Mouse (Mus musculus) spleen, adult 2 months (tissue): ENCODE results near the gene Ccdc144b. TPM values are rescaled to one million over a fixed set of nuclear protein-coding genes. Genes with fewer than 3 reads are reported as not detected.

ENCODE experiments used
- DNase-seq, 2 experiments: peaks; one replicate each; pipeline versions ENCODE4 v3.0.0 to v3.0.0-alpha.2; 2012 to 2021; ENCODE audit warnings: low spot score in 2 of 2, low read depth in 1 of 2
- H3K27ac ChIP-seq: fragments of 200-500 bp; 2 replicates; pipeline ENCODE4 v1.5.1; 2012; ENCODE audit warnings: low read length, inconsistent platforms; ENCODE audit not compliant: insufficient read depth
- H3K27me3 ChIP-seq: fragments of 200-500 bp; 2 replicates; pipeline ENCODE4 v1.6.1; 2012; ENCODE audit warnings: mild to moderate bottlenecking, moderate library complexity, low read length, inconsistent platforms; ENCODE audit not compliant: control insufficient read depth, insufficient read depth
- H3K36me3 ChIP-seq: fragments of 200-500 bp; 2 replicates; pipeline ENCODE4 v1.6.1; 2012; ENCODE audit warnings: mild to moderate bottlenecking, low read length, inconsistent platforms; ENCODE audit not compliant: control insufficient read depth, insufficient read depth
- H3K4me1 ChIP-seq: fragments of 200-500 bp; 2 replicates; pipeline ENCODE4 v1.6.1; 2011; ENCODE audit warnings: inconsistent platforms; ENCODE audit not compliant: control insufficient read depth, insufficient read depth, insufficient read length
- H3K4me3 ChIP-seq: fragments of 200-500 bp; 2 replicates; pipeline ENCODE4 v1.5.1; 2011; ENCODE audit warnings: mild to moderate bottlenecking, inconsistent platforms; ENCODE audit not compliant: insufficient read depth, insufficient read length; ENCODE audit errors: extremely low read depth
- CTCF ChIP-seq: fragments of 200-500 bp; IDR thresholded peaks from 2 replicates; pipeline ENCODE4 v1.5.1; 2011; ENCODE audit warnings: mild to moderate bottlenecking, inconsistent platforms; ENCODE audit not compliant: insufficient read depth, insufficient read length, insufficient replicate concordance; ENCODE audit errors: extremely low read depth
- POLR2A ChIP-seq: fragments of 200-500 bp; IDR thresholded peaks from 2 replicates; pipeline ENCODE4 v1.6.1; 2011; ENCODE audit warnings: low read depth, low read length, inconsistent platforms
- WGBS: fragments of 180-500 bp; shearing (Covaris S2); methylation state at CpG from one replicate; pipeline ENCODE4 v1.1.7; 2018; 5-methylcytosine and 5-hydroxymethylcytosine counted together
- polyA plus RNA-seq: library from polyadenylated mRNA; depleted of rRNA; stranded (reverse); fragments of >200 nt; gene quantifications from 2 replicates; pipeline ENCODE4 v1.2.3, GENCODE M21; 2012; rRNA removed

Ccdc144b gene
- polyA plus RNA-seq, 1 experiment, result not detected

GRCm38 (mm10) chr3:35963921-35964320, 89.4 kb downstream of the Ccdc144b start:
- no peak for TF ChIP-seq POLR2A
- no peak for TF ChIP-seq CTCF
- H3K4me1 ChIP-seq, result no peaks in the 10 kb centered on the region
- no peak for DNase-seq
- H3K27me3 ChIP-seq, result no peaks in the 10 kb centered on the region
- peaks cover 9% of the 10 kb centered on the region; the same call in 1 of the 2 replicates for H3K36me3 ChIP-seq
- no peak overlapping the region for H3K27ac ChIP-seq
- H3K4me3 ChIP-seq, result no peak overlapping the region
- WGBS, result 92% methylated on average over 5 of the region's 5 CpGs

- Histone ChIP-seq H3K4me1 (no peaks in the 10 kb centered on the region), H3K27me3 (no peaks in the 10 kb centered on the region), H3K4me3 (no peak overlapping the region), H3K27ac (no peak overlapping the region), H3K36me3 (peaks cover 9% of the 10 kb centered on the region; the same call in 1 of the 2 replicates)
- no peak for DNase-seq
- 92% methylated on average over 4 of the region's 4 CpGs for WGBS
- no peak for TF ChIP-seq CTCF
- no peak for TF ChIP-seq POLR2A
Measured at GRCm38 (mm10) chr3:35963401-35963800, 89.9 kb downstream of the Ccdc144b start.

GRCm38 (mm10) chr3:35962967-35963366, 90.4 kb downstream of the Ccdc144b start:
- 90% methylated on average over 5 of the region's 5 CpGs for WGBS
- H3K27me3 ChIP-seq, result no peaks in the 10 kb centered on the region
- H3K36me3 ChIP-seq, result peaks cover 9% of the 10 kb centered on the region; the same call in 1 of the 2 replicates
- no peak for TF ChIP-seq POLR2A
- TF ChIP-seq CTCF, result no peak; the same call in 1 of the 2 replicates
- no peak for DNase-seq
- H3K27ac ChIP-seq, result no peak overlapping the region
- H3K4me1 ChIP-seq, result no peaks in the 10 kb centered on the region
- H3K4me3 ChIP-seq, result no peak overlapping the region

Other genes starting within 250 kb of the Ccdc144b start
- 3.6 and 7.4 TPM in 2 replicates for gene Dcun1d1, start 116.1 kb downstream of the Ccdc144b start, polyA plus RNA-seq
- 4.7 and 4.8 TPM in 2 replicates for gene Mccc1, start 52.9 kb downstream of the Ccdc144b start, polyA plus RNA-seq
- gene Acad9, start 12.4 kb upstream of the Ccdc144b start, polyA plus RNA-seq, result 8.9 and 9.2 TPM in 2 replicates
- 0.33 and 0.38 TPM in 2 replicates for gene D3Ertd254e, start 97.5 kb upstream of the Ccdc144b start, polyA plus RNA-seq
- gene Qrfpr, start 168.8 kb upstream of the Ccdc144b start, polyA plus RNA-seq, result 0.19 and 0.22 TPM in 2 replicates